Mouse (Mus musculus) limb, embryonic 15.5 days (tissue): ENCODE data around the gene Gpr34. TPM values are rescaled to one million over a fixed set of nuclear protein-coding genes. Genes with fewer than 3 reads are reported as not detected.

Source experiments
- ATAC-seq: fragments of 200-750 bp; cut with Nextera tagmentation; 2 replicates; pipeline ENCODE4 v1.8.0; 2017; ENCODE audit warnings: low read depth, moderate TSS enrichment; ENCODE audit not compliant: insufficient number of reproducible peaks, low FRiP score, low TSS enrichment
- H3K27ac ChIP-seq: fragments of 300-500 bp; sonication (generic); 2 replicates; pipeline ENCODE4 v1.5.1; 2015; ENCODE audit warnings: moderate library complexity, mild to moderate bottlenecking, inconsistent platforms
- H3K27me3 ChIP-seq: fragments of 300-500 bp; sonication (generic); 2 replicates; pipeline ENCODE4 v1.6.1; 2015; ENCODE audit warnings: inconsistent platforms
- H3K36me3 ChIP-seq: fragments of 300-500 bp; sonication (generic); 2 replicates; pipeline ENCODE4 v1.6.1; 2015; ENCODE audit warnings: inconsistent platforms
- H3K4me1 ChIP-seq: fragments of 300-500 bp; sonication (generic); 2 replicates; pipeline ENCODE4 v1.6.1; 2015; ENCODE audit warnings: inconsistent platforms
- H3K4me2 ChIP-seq: fragments of 300-500 bp; sonication (generic); 2 replicates; pipeline ENCODE4 v1.6.1; 2015; ENCODE audit warnings: mild to moderate bottlenecking, inconsistent platforms
- H3K4me3 ChIP-seq: fragments of 300-500 bp; sonication (generic); 2 replicates; pipeline ENCODE4 v1.5.1; 2015; ENCODE audit warnings: mild to moderate bottlenecking, inconsistent platforms
- H3K9ac ChIP-seq: fragments of 300-500 bp; sonication (generic); 2 replicates; pipeline ENCODE4 v1.6.1; 2015; ENCODE audit warnings: inconsistent platforms
- H3K9me3 ChIP-seq: fragments of 300-500 bp; sonication (generic); 2 replicates; pipeline ENCODE4 v1.6.1; 2016; ENCODE audit warnings: inconsistent platforms
- WGBS: fragments of 180-500 bp; shearing (Covaris S2); methylation state at CpG from one replicate; pipeline ENCODE4 v1.1.7; 2015; 5-methylcytosine and 5-hydroxymethylcytosine counted together
- polyA plus RNA-seq: library from polyadenylated mRNA; unstranded; fragments of >200 nt; fragmentation: Nextera tagmentation; extraction: Ambion mirVana; gene quantifications from 2 replicates; pipeline ENCODE4 v1.2.1, GENCODE M21; 2015

Gpr34 gene
- 3.1 and 3.6 TPM in 2 replicates for polyA plus RNA-seq

GRCm38 (mm10) chrX:13631599-13632283 lies at the start of gene Gpr34:
Gene Gpr34 (plus strand): TSS chrX:13632089.
- no peak within 1 kb of the TSS for H3K4me2 ChIP-seq
- ATAC-seq: no peak
- no peak within 1 kb of the TSS for H3K9ac ChIP-seq
- H3K9me3 ChIP-seq: no peaks in the 10 kb centered on the region
- 69% methylated on average over 5 of the region's 5 CpGs for WGBS
- H3K27ac ChIP-seq: no peak within 1 kb of the TSS
- H3K4me3 ChIP-seq: no peak within 1 kb of the TSS
- no peaks in the 10 kb centered on the region for H3K36me3 ChIP-seq
- no peaks in the 10 kb centered on the region for H3K4me1 ChIP-seq
- H3K27me3 ChIP-seq: no peaks in the 10 kb centered on the region

GRCm38 (mm10) chrX:13599373-13599772 lies 32.5 kb upstream of the Gpr34 start:
- no peak overlapping the region for H3K27ac ChIP-seq
- WGBS: 75% methylated on average over 2 of the region's 2 CpGs
- no peak overlapping the region for H3K4me2 ChIP-seq
- no peak overlapping the region for H3K4me3 ChIP-seq
- no peaks in the 10 kb centered on the region for H3K4me1 ChIP-seq
- H3K9ac ChIP-seq: no peak overlapping the region
- no peaks in the 10 kb centered on the region for H3K9me3 ChIP-seq
- H3K36me3 ChIP-seq: no peaks in the 10 kb centered on the region
- ATAC-seq: no peak
- H3K27me3 ChIP-seq: no peaks in the 10 kb centered on the region

- Histone ChIP-seq H3K4me3 (no peak overlapping the region), H3K4me1 (no peaks in the 10 kb centered on the region), H3K27ac (no peak overlapping the region), H3K4me2 (no peak overlapping the region), H3K27me3 (no peaks in the 10 kb centered on the region), H3K36me3 (no peaks in the 10 kb centered on the region), H3K9ac (no peak overlapping the region), H3K9me3 (no peaks in the 10 kb centered on the region)
- ATAC-seq: no peak
- 78% methylated on average over 1 of the region's 1 CpGs for WGBS
Observed at GRCm38 (mm10) chrX:13599966-13600365, 31.9 kb upstream of the Gpr34 start.

GRCm38 (mm10) chrX:13606741-13607140 lies 25.1 kb upstream of the Gpr34 start:
- Histone ChIP-seq H3K4me3 (no peak overlapping the region), H3K27ac (no peak overlapping the region), H3K27me3 (no peaks in the 10 kb centered on the region), H3K9ac (no peak overlapping the region), H3K4me2 (no peak overlapping the region), H3K9me3 (no peaks in the 10 kb centered on the region), H3K4me1 (no peaks in the 10 kb centered on the region), H3K36me3 (no peaks in the 10 kb centered on the region)
- no peak for ATAC-seq
- 36% methylated on average over 3 of the region's 3 CpGs for WGBS

- Histone ChIP-seq H3K27me3 (no peaks in the 10 kb centered on the region), H3K27ac (no peak overlapping the region), H3K4me3 (no peak overlapping the region), H3K9me3 (no peaks in the 10 kb centered on the region), H3K36me3 (no peaks in the 10 kb centered on the region), H3K4me2 (no peak overlapping the region), H3K4me1 (no peaks in the 10 kb centered on the region), H3K9ac (no peak overlapping the region)
- no peak for ATAC-seq
- 51% methylated on average over 3 of the region's 3 CpGs for WGBS
Observed at GRCm38 (mm10) chrX:13607752-13608151, 24.1 kb upstream of the Gpr34 start.

- H3K4me1 ChIP-seq: no peaks in the 10 kb centered on the region
- no peaks in the 10 kb centered on the region for H3K9me3 ChIP-seq
- H3K27me3 ChIP-seq: no peaks in the 10 kb centered on the region
- no peak overlapping the region for H3K9ac ChIP-seq
- 76% methylated on average over 5 of the region's 5 CpGs for WGBS
- no peak overlapping the region for H3K27ac ChIP-seq
- H3K36me3 ChIP-seq: 0 out of 2 replicates have a peak, but pooled peaks cover 4% of the 10 kb centered on the region
- no peak overlapping the region for H3K4me3 ChIP-seq
- H3K4me2 ChIP-seq: no peak overlapping the region
- ATAC-seq: no peak
Observed at GRCm38 (mm10) chrX:13611114-13611513, 20.8 kb upstream of the Gpr34 start.

- H3K27me3 ChIP-seq: no peaks in the 10 kb centered on the region
- no peaks in the 10 kb centered on the region for H3K9me3 ChIP-seq
- H3K4me1 ChIP-seq: no peaks in the 10 kb centered on the region
- H3K36me3 ChIP-seq: 0 out of 2 replicates have a peak, but pooled peaks cover 4% of the 10 kb centered on the region
- H3K27ac ChIP-seq: no peak overlapping the region
- H3K4me2 ChIP-seq: no peak overlapping the region
- no peak for ATAC-seq
- H3K4me3 ChIP-seq: no peak overlapping the region
- no peak overlapping the region for H3K9ac ChIP-seq
- WGBS: 84% methylated on average over 2 of the region's 2 CpGs
Observed at GRCm38 (mm10) chrX:13612115-13612514, 19.8 kb upstream of the Gpr34 start.

GRCm38 (mm10) chrX:13616726-13617125 lies 15.2 kb upstream of the Gpr34 start:
- Histone ChIP-seq H3K9me3 (no peaks in the 10 kb centered on the region), H3K4me3 (no peak overlapping the region), H3K4me1 (no peaks in the 10 kb centered on the region), H3K9ac (no peak overlapping the region), H3K36me3 (0 out of 2 replicates have a peak, but pooled peaks cover 4% of the 10 kb centered on the region), H3K27ac (no peak overlapping the region), H3K27me3 (no peaks in the 10 kb centered on the region), H3K4me2 (no peak overlapping the region)
- ATAC-seq: no peak
- WGBS: 47% methylated on average over 1 of the region's 1 CpGs

- no peaks in the 10 kb centered on the region for H3K4me1 ChIP-seq
- WGBS: 100% methylated on average over 1 of the region's 1 CpGs
- ATAC-seq: no peak
Observed at GRCm38 (mm10) chrX:13617294-13617693, 14.6 kb upstream of the Gpr34 start.

GRCm38 (mm10) chrX:13618476-13618875 lies 13.4 kb upstream of the Gpr34 start:
- no peak overlapping the region for H3K4me3 ChIP-seq
- no peaks in the 10 kb centered on the region for H3K4me1 ChIP-seq
- 77% methylated on average over 4 of the region's 4 CpGs for WGBS
- H3K4me2 ChIP-seq: no peak overlapping the region
- no peaks in the 10 kb centered on the region for H3K27me3 ChIP-seq
- no peak for ATAC-seq
- H3K27ac ChIP-seq: no peak overlapping the region
- 0 out of 2 replicates have a peak, but pooled peaks cover under 1% of the 10 kb centered on the region for H3K36me3 ChIP-seq
- H3K9me3 ChIP-seq: no peaks in the 10 kb centered on the region
- H3K9ac ChIP-seq: no peak overlapping the region

More at GRCm38 (mm10) chrX:13617294-13617693, 14.6 kb upstream of the Gpr34 start:
- no peak overlapping the region for H3K4me3 ChIP-seq
- H3K4me2 ChIP-seq: no peak overlapping the region
- H3K36me3 ChIP-seq: 0 out of 2 replicates have a peak, but pooled peaks cover 4% of the 10 kb centered on the region
- no peaks in the 10 kb centered on the region for H3K27me3 ChIP-seq
- no peak overlapping the region for H3K27ac ChIP-seq
- no peak overlapping the region for H3K9ac ChIP-seq
- no peaks in the 10 kb centered on the region for H3K9me3 ChIP-seq

GRCm38 (mm10) chrX:13621473-13621872 lies 10.4 kb upstream of the Gpr34 start:
- no peaks in the 10 kb centered on the region for H3K36me3 ChIP-seq
- no peak overlapping the region for H3K4me3 ChIP-seq
- WGBS: 67% methylated on average over 4 of the region's 4 CpGs
- H3K27ac ChIP-seq: no peak overlapping the region
- no peak overlapping the region for H3K4me2 ChIP-seq
- ATAC-seq: no peak
- no peaks in the 10 kb centered on the region for H3K4me1 ChIP-seq
- H3K9ac ChIP-seq: no peak overlapping the region
- H3K27me3 ChIP-seq: no peaks in the 10 kb centered on the region
- H3K9me3 ChIP-seq: no peaks in the 10 kb centered on the region

- no peaks in the 10 kb centered on the region for H3K9me3 ChIP-seq
- H3K4me1 ChIP-seq: no peaks in the 10 kb centered on the region
- no peak overlapping the region for H3K27ac ChIP-seq
- WGBS: 80% methylated on average over 5 of the region's 5 CpGs
- H3K4me2 ChIP-seq: no peak overlapping the region
- no peak overlapping the region for H3K4me3 ChIP-seq
- ATAC-seq: no peak
- H3K27me3 ChIP-seq: no peaks in the 10 kb centered on the region
- no peak overlapping the region for H3K9ac ChIP-seq
- no peaks in the 10 kb centered on the region for H3K36me3 ChIP-seq
Observed at GRCm38 (mm10) chrX:13622654-13623053, 9.2 kb upstream of the Gpr34 start.
